Mouse (Mus musculus) heart, postnatal 0 days (tissue): Measurements from ENCODE around the gene Bcas3. TPM values are rescaled to one million over a fixed set of nuclear protein-coding genes. Genes with fewer than 3 reads are reported as not detected.

Source experiments
- ATAC-seq: fragments of 200-750 bp; cut with Nextera tagmentation; 2 replicates; pipeline ENCODE4 v1.8.0; 2017; ENCODE audit warnings: low read depth, moderate number of reproducible peaks, moderate library complexity; ENCODE audit not compliant: insufficient read depth
- DNase-seq: peaks from one replicate; pipeline ENCODE4 v3.0.0-alpha.2; 2016; ENCODE audit warnings: low spot score
- H3K27ac ChIP-seq: fragments of 300-500 bp; sonication (generic); 2 replicates; pipeline ENCODE4 v1.5.1; 2014; ENCODE audit warnings: low read depth, mild to moderate bottlenecking
- H3K27me3 ChIP-seq: fragments of 300-500 bp; sonication (generic); 2 replicates; pipeline ENCODE4 v1.6.1; 2014; ENCODE audit warnings: low read length, mixed read lengths; ENCODE audit not compliant: control insufficient read depth, insufficient read depth
- H3K36me3 ChIP-seq: fragments of 300-500 bp; sonication (generic); replicated peaks from 2 replicates; pipeline ENCODE4 v1.6.1; 2014; ENCODE audit warnings: low read length, mixed read lengths; ENCODE audit not compliant: control insufficient read depth, insufficient read depth
- H3K4me1 ChIP-seq: fragments of 300-500 bp; sonication (generic); 2 replicates; pipeline ENCODE4 v1.6.1; 2014; ENCODE audit warnings: antibody characterized with exemption; ENCODE audit not compliant: control insufficient read depth, insufficient read depth
- H3K4me2 ChIP-seq: fragments of 300-500 bp; sonication (generic); 2 replicates; pipeline ENCODE4 v1.6.1; 2014; ENCODE audit warnings: low read depth, mild to moderate bottlenecking, low read length, moderate library complexity
- H3K4me3 ChIP-seq: fragments of 300-500 bp; sonication (generic); 2 replicates; pipeline ENCODE4 v1.5.1; 2014; ENCODE audit warnings: low read depth, low read length
- H3K9ac ChIP-seq: fragments of 300-500 bp; sonication (generic); replicated peaks from 2 replicates; pipeline ENCODE4 v1.6.1; 2014; ENCODE audit warnings: low read depth, low read length, mixed read lengths
- H3K9me3 ChIP-seq: fragments of 300-500 bp; sonication (generic); replicated peaks from 2 replicates; pipeline ENCODE4 v1.6.1; 2016; ENCODE audit warnings: low read length; ENCODE audit not compliant: control insufficient read depth
- CTCF ChIP-seq: IDR thresholded peaks from 2 replicates; pipeline ENCODE4 v1.5.1; 2016; ENCODE audit warnings: antibody characterized with exemption, control low read depth, low read depth
- EP300 ChIP-seq: IDR thresholded peaks from 2 replicates; pipeline ENCODE4 v1.6.1; 2016; ENCODE audit warnings: antibody characterized with exemption, low read depth
- WGBS: fragments of 180-500 bp; shearing (Covaris S2); extraction: QIAGEN DNeasy Blood & Tissue Kit; methylation state at CpG from one replicate; pipeline ENCODE4 v1.1.7; 2014; 5-methylcytosine and 5-hydroxymethylcytosine counted together
- polyA plus RNA-seq: library from polyadenylated mRNA; unstranded; fragments of >200 nt; fragmentation: Nextera tagmentation; extraction: Ambion mirVana; gene quantifications from 2 replicates; pipeline ENCODE4 v1.2.1, GENCODE M21; 2015
- total RNA-seq: library from RNA; depleted of rRNA; stranded (reverse); fragments of >200 nt; gene quantifications from 2 replicates; pipeline ENCODE4 v1.2.3, GENCODE M21; 2014; ENCODE audit warnings: low replicate concordance

Bcas3 gene
- total and polyA plus RNA-seq, 2 experiments from 2014 or later, result 18.5 to 37.4 TPM

GRCm38 (mm10) chr11:85823181-85823580, 470.2 kb downstream of the Bcas3 start:
- DNase-seq (no peak), ATAC-seq (peak; percentile 59)
- TF ChIP-seq CTCF (peak; percentile 96), EP300 (no peak)
- H3K9me3 ChIP-seq, result no peaks in the 10 kb centered on the region
- no peaks in the 10 kb centered on the region for H3K4me1 ChIP-seq
- H3K27me3 ChIP-seq, result peaks cover 65% of the 10 kb centered on the region
- no peak overlapping the region for H3K4me2 ChIP-seq
- no peaks in the 10 kb centered on the region for H3K36me3 ChIP-seq
- no peak overlapping the region for H3K9ac ChIP-seq
- H3K4me3 ChIP-seq, result no peak overlapping the region
- no peak overlapping the region for H3K27ac ChIP-seq
- WGBS, result 11% methylated on average over 6 of the region's 6 CpGs

- Histone ChIP-seq H3K9me3 (no peaks in the 10 kb centered on the region), H3K36me3 (no peaks in the 10 kb centered on the region), H3K9ac (no peak overlapping the region), H3K4me2 (no peak overlapping the region), H3K4me1 (no peaks in the 10 kb centered on the region), H3K4me3 (no peak overlapping the region), H3K27ac (no peak overlapping the region), H3K27me3 (peaks cover 70% of the 10 kb centered on the region)
- DNase-seq (no peak), ATAC-seq (no peak)
- WGBS, result 86% methylated on average over 4 of the region's 4 CpGs
- no peak for TF ChIP-seq EP300
- TF ChIP-seq CTCF, result no peak
Observed at GRCm38 (mm10) chr11:85823794-85824193, 470.8 kb downstream of the Bcas3 start.

DNA sequence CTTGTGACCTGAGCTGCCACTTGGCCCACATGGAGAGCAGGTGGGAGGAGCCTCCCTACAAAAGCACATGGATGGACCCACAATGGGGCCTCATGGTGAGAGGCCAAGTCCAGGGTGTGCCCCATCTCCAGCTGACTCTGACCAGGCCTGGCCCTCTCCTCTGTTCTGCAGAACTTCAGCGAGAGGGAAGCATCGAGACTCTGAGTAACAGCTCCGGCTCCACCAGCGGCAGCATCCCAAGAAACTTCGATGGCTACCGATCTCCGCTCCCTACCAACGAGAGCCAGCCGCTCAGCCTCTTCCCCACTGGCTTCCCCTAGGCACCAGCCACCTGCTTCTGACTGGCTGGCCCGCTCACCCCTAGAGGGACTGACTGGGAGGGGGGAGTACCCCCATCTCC, 472.1 kb downstream of the Bcas3 start:
- no peak overlapping the region for H3K9ac ChIP-seq
- H3K4me1 ChIP-seq, result peaks cover 4% of the 10 kb centered on the region; the same call in 1 of the 2 replicates
- no peak overlapping the region for H3K4me3 ChIP-seq
- no peak overlapping the region for H3K4me2 ChIP-seq
- no peaks in the 10 kb centered on the region for H3K36me3 ChIP-seq
- DNase-seq, result no peak
- no peaks in the 10 kb centered on the region for H3K9me3 ChIP-seq
- H3K27me3 ChIP-seq, result peaks cover 75% of the 10 kb centered on the region
- no peak for TF ChIP-seq EP300
- no peak for TF ChIP-seq CTCF
- no peak for ATAC-seq
- WGBS, result 95% methylated on average over 10 of the region's 10 CpGs
- H3K27ac ChIP-seq, result no peak overlapping the region

DNA sequence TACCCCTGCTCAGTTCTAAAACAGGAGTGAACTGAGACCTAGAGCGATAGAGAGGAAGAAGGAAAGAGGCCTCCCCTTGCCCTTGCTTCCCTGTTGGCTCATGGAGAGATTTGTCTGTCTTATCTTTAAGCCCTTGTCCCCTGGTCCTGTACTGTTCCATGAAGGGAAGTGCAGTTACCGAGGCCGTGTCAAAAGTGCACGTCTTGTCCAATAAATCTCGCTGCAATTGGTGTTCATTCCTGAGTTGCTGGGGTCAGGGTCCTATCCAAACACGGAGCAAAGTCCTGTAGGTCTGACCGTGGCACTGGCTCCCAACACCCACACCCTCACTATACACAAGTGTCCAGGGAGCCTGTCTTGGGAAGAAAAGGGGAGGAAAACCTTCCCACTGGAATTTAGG, 472.9 kb downstream of the Bcas3 start:
- WGBS, result 64% methylated on average over 7 of the region's 7 CpGs
- Histone ChIP-seq H3K36me3 (no peaks in the 10 kb centered on the region), H3K27ac (no peak overlapping the region), H3K4me3 (no peak overlapping the region), H3K27me3 (peaks cover 77% of the 10 kb centered on the region), H3K4me2 (no peak overlapping the region), H3K9ac (no peak overlapping the region), H3K9me3 (no peaks in the 10 kb centered on the region), H3K4me1 (peaks cover 9% of the 10 kb centered on the region; the same call in 1 of the 2 replicates)
- DNase-seq, result no peak
- ATAC-seq, result no peak
- TF ChIP-seq CTCF (no peak), EP300 (no peak)

DNA sequence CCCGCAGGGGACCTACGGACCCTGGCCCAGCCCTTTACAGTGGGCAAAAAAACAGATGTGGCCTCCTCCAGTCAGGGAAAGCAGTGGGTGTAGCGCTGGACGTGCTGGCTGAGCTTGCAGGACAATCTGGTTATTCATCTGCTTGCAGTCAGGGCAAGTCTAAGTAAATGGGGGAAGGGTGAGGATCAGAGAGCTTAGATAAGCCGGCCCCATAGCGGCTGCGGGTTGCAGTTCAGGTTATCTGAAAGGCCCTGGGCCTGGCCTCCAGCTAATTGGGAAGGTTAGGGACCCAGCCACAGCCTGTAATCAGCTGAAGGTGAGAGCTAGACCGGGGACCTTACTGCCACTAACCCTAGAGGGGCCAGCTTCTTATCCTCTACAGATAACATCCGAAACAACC, 474.4 kb downstream of the Bcas3 start:
- TF ChIP-seq EP300 (no peak), CTCF (no peak)
- H3K9me3 ChIP-seq, result no peaks in the 10 kb centered on the region
- no peak overlapping the region for H3K4me3 ChIP-seq
- H3K4me2 ChIP-seq, result no peak overlapping the region
- H3K36me3 ChIP-seq, result no peaks in the 10 kb centered on the region
- peaks cover 84% of the 10 kb centered on the region for H3K27me3 ChIP-seq
- DNase-seq (no peak), ATAC-seq (no peak)
- WGBS, result 53% methylated on average over 9 of the region's 9 CpGs
- H3K27ac ChIP-seq, result no peak overlapping the region
- H3K4me1 ChIP-seq, result peaks cover 12% of the 10 kb centered on the region; the same call in 1 of the 2 replicates
- no peak overlapping the region for H3K9ac ChIP-seq

- WGBS, result 25% methylated on average over 38 of the region's 38 CpGs
- peak overlapping the region; percentile 34 for H3K4me3 ChIP-seq
- H3K36me3 ChIP-seq, result no peaks in the 10 kb centered on the region
- peak overlapping the region; percentile 54 for H3K4me2 ChIP-seq
- ATAC-seq, result no peak
- no peaks in the 10 kb centered on the region for H3K9me3 ChIP-seq
- H3K27ac ChIP-seq, result no peak overlapping the region
- no peak overlapping the region for H3K9ac ChIP-seq
- TF ChIP-seq CTCF (no peak), EP300 (no peak)
- H3K27me3 ChIP-seq, result peaks cover 91% of the 10 kb centered on the region
- peaks cover 12% of the 10 kb centered on the region; the same call in 1 of the 2 replicates for H3K4me1 ChIP-seq
- no peak for DNase-seq
Observed at GRCm38 (mm10) chr11:85828691-85829519, 475.9 kb downstream of the Bcas3 start.
